Mouse (Mus musculus) brain, embryonic 14.5 days (tissue): ENCODE measurements around the gene Paxbp1.

Experiments
- CTCF ChIP-seq: fragments of 200-500 bp; IDR thresholded peaks from 2 replicates; pipeline ENCODE4 v1.5.1; 2012; ENCODE audit warnings: inconsistent platforms, mild to moderate bottlenecking, moderate library complexity, borderline replicate concordance; ENCODE audit not compliant: insufficient read depth, insufficient read length; ENCODE audit errors: extremely low read depth
- POLR2A ChIP-seq: fragments of 200-500 bp; IDR thresholded peaks from 2 replicates; pipeline ENCODE4 v1.6.1; 2012; ENCODE audit warnings: mild to moderate bottlenecking, inconsistent platforms, borderline replicate concordance; ENCODE audit not compliant: poor library complexity, insufficient read depth, insufficient read length, severe bottlenecking; ENCODE audit errors: extremely low read depth

- TF ChIP-seq POLR2A (no peak), CTCF (no peak)
These were observed 78.1 kb downstream of the Paxbp1 start for GRCm38 (mm10) chr16:90966241-90966640.
